Mouse (Mus musculus) ES-E14 (cell line): ENCODE measurements around the gene Lcn8. TPM values are rescaled to one million over a fixed set of nuclear protein-coding genes. Genes with fewer than 3 reads are reported as not detected.

ENCODE experiments used
- DNase-seq: peaks from one replicate; pipeline ENCODE4 v3.0.0-alpha.2; 2013; ENCODE audit warnings: low read depth, low spot score
- H3K27ac ChIP-seq: 2 replicates; pipeline ENCODE4 v1.5.1; 2012; ENCODE audit warnings: low read depth, mild to moderate bottlenecking, low read length, moderate library complexity, mixed read lengths; ENCODE audit not compliant: poor library complexity, insufficient read depth, severe bottlenecking
- H3K36me3 ChIP-seq: 2 replicates; pipeline ENCODE4 v1.6.1; 2012; ENCODE audit warnings: mild to moderate bottlenecking, low read length, moderate library complexity, mixed read lengths; ENCODE audit not compliant: control insufficient read depth, poor library complexity, insufficient read depth, severe bottlenecking
- H3K4me1 ChIP-seq, 2 experiments: fragments of 150-350 bp in 1 of 2; sonication (generic) in 1 of 2; 2 replicates each; pipeline ENCODE4 v1.6.1; 2012; ENCODE audit warnings: low read length in 2 of 2, mild to moderate bottlenecking in 1 of 2, mixed read lengths in 1 of 2; ENCODE audit not compliant: control insufficient read depth in 2 of 2, insufficient read depth in 2 of 2, poor library complexity in 1 of 2
- H3K4me3 ChIP-seq, 2 experiments: fragments of 150-350 bp in 1 of 2; sonication (generic) in 1 of 2; 2 replicates each; pipeline ENCODE4 v1.5.1; 2012; ENCODE audit warnings: low read length in 2 of 2, low read depth in 1 of 2, mild to moderate bottlenecking in 1 of 2, mixed read lengths in 1 of 2; ENCODE audit not compliant: insufficient read depth in 1 of 2, poor library complexity in 1 of 2, severe bottlenecking in 1 of 2
- H3K9ac ChIP-seq: 2 replicates; pipeline ENCODE4 v1.6.1; 2012; ENCODE audit warnings: low read depth, mild to moderate bottlenecking, low read length, mixed read lengths; ENCODE audit not compliant: poor library complexity, insufficient read depth, severe bottlenecking
- H3K9me3 ChIP-seq: fragments of 150-350 bp; sonication (generic); 2 replicates; pipeline ENCODE4 v1.6.1; 2012; ENCODE audit warnings: low read depth, mild to moderate bottlenecking, low read length; ENCODE audit not compliant: control insufficient read depth, insufficient read depth
- CHD2 ChIP-seq: IDR thresholded peaks from 2 replicates; pipeline ENCODE4 v1.6.1; 2014; ENCODE audit warnings: mild to moderate bottlenecking, low read depth, low read length, inconsistent platforms
- HCFC1 ChIP-seq: IDR thresholded peaks from 2 replicates; pipeline ENCODE4 v1.6.1; 2012; ENCODE audit warnings: low read length, inconsistent platforms, borderline replicate concordance; ENCODE audit not compliant: insufficient read depth
- MAFK ChIP-seq: IDR thresholded peaks from 2 replicates; pipeline ENCODE4 v1.6.1; 2014; ENCODE audit warnings: mild to moderate bottlenecking, low read depth, low read length, inconsistent platforms; ENCODE audit not compliant: insufficient read depth
- ZC3H11A ChIP-seq: IDR thresholded peaks from 2 replicates; pipeline ENCODE4 v1.6.1; 2012; ENCODE audit warnings: low read depth, mild to moderate bottlenecking, inconsistent platforms, low read length, borderline replicate concordance
- ZNF384 ChIP-seq: IDR thresholded peaks from 2 replicates; pipeline ENCODE4 v1.6.1; 2012; ENCODE audit warnings: low read depth, low read length, inconsistent platforms
- in situ Hi-C, 2 experiments: fragments of 600-800 bp; cut with MboI; formaldehyde crosslinking; loops; one replicate each; pipeline ENCODE4 v1.15.1; 2025; ENCODE audit warnings: low sequenced_read_pairs in 2 of 2, inconsistent platforms in 1 of 2; ENCODE audit not compliant: unreplicated experiment in 2 of 2
- total RNA-seq: library from RNA; depleted of rRNA; stranded (reverse); fragments of 300-350 nt; gene quantifications from 2 replicates; pipeline ENCODE4 v1.2.3, GENCODE M21; 2012; rRNA removed

The Lcn8 gene
- total RNA-seq, 1 experiment = not detected

- no peak overlapping the region for H3K4me3 ChIP-seq
- no peak overlapping the region for H3K27ac ChIP-seq
- in situ Hi-C loops = no loop called here
- no peak overlapping the region for H3K9ac ChIP-seq
- no peaks in the 10 kb centered on the region for H3K36me3 ChIP-seq
- H3K4me1 ChIP-seq = peaks cover 0 to 7% of the 10 kb centered on the region in 2 experiments; a peak in 1 of 4 replicates
- H3K9me3 ChIP-seq = no peaks in the 10 kb centered on the region
- TF ChIP-seq MAFK (no peak), ZNF384 (no peak), ZC3H11A (no peak), CHD2 (no peak), HCFC1 (no peak)
- DNase-seq = no peak
Measured at GRCm38 (mm10) chr2:25703706-25704105, 50.8 kb downstream of the Lcn8 start.

Other genes starting within 250 kb of the Lcn8 start
- 0.37 TPM in 1 of 2 replicates, not detected in the other for gene Fut7, start 229.9 kb upstream of the Lcn8 start, total RNA-seq
- gene Abca2, start 224.4 kb upstream of the Lcn8 start, total RNA-seq = 12.6 and 21.9 TPM in 2 replicates
- 0.32 and 1.5 TPM in 2 replicates for gene Clic3, start 196.3 kb upstream of the Lcn8 start, total RNA-seq
- 4.8 and 7.2 TPM in 2 replicates for gene Paxx, start 192.0 kb upstream of the Lcn8 start, total RNA-seq
- 0.98 and 1.3 TPM in 2 replicates for gene Ptgds, start 183.1 kb upstream of the Lcn8 start, total RNA-seq
- gene Lcn12, start 159.2 kb upstream of the Lcn8 start, total RNA-seq = not detected in 2 replicates
- gene Fbxw5, start 152.4 kb upstream of the Lcn8 start, total RNA-seq = 24.5 and 33.3 TPM in 2 replicates
- gene C8g, start 151.4 kb upstream of the Lcn8 start, total RNA-seq = 2.1 and 4.7 TPM in 2 replicates
- 7.9 and 9.1 TPM in 2 replicates for gene Traf2, start 106.2 kb upstream of the Lcn8 start, total RNA-seq
- 142 and 179 TPM in 2 replicates for gene Edf1, start 95.3 kb upstream of the Lcn8 start, total RNA-seq
- 4.1 and 9.7 TPM in 2 replicates for gene Mamdc4, start 78.3 kb upstream of the Lcn8 start, total RNA-seq
- gene Phpt1, start 77.9 kb upstream of the Lcn8 start, total RNA-seq = 29.9 and 39.4 TPM in 2 replicates
- gene Ajm1, start 71.4 kb upstream of the Lcn8 start, total RNA-seq = 0.36 and 1.2 TPM in 2 replicates
- gene Rabl6, start 44.6 kb upstream of the Lcn8 start, total RNA-seq = 45.8 and 62.1 TPM in 2 replicates
- 0.04 TPM in 1 of 2 replicates, not detected in the other for gene Ccdc183, start 35.4 kb upstream of the Lcn8 start, total RNA-seq
- 6.7 and 10.9 TPM in 2 replicates for gene Tmem141, start 31.1 kb upstream of the Lcn8 start, total RNA-seq
- not detected in 2 replicates for gene Fcna, start 25.1 kb upstream of the Lcn8 start, total RNA-seq
- gene Lcn5, start 4.8 kb downstream of the Lcn8 start, total RNA-seq = not detected in 2 replicates
- gene Lcn6, start 23.7 kb downstream of the Lcn8 start, total RNA-seq = not detected in 2 replicates
- gene Lcn10, start 29.6 kb downstream of the Lcn8 start, total RNA-seq = not detected in 2 replicates
- gene Obp2a, start 46.9 kb downstream of the Lcn8 start, total RNA-seq = not detected in 2 replicates
- 8.2 and 13.0 TPM in 2 replicates for gene Bmyc, start 53.6 kb downstream of the Lcn8 start, total RNA-seq
- not detected in 2 replicates for gene Obp2b, start 83.9 kb downstream of the Lcn8 start, total RNA-seq
- gene Lcn3, start 112.4 kb downstream of the Lcn8 start, total RNA-seq = not detected in 2 replicates
- gene Lcn11, start 123.9 kb downstream of the Lcn8 start, total RNA-seq = not detected in 2 replicates
- not detected in 2 replicates for gene Gm13539, start 129.1 kb downstream of the Lcn8 start, total RNA-seq
- not detected in 2 replicates for gene Glt6d1, start 162.7 kb downstream of the Lcn8 start, total RNA-seq
- not detected in 2 replicates for gene Lcn9, start 170.0 kb downstream of the Lcn8 start, total RNA-seq
- gene Sohlh1, start 194.1 kb downstream of the Lcn8 start, total RNA-seq = 0.16 and 0.22 TPM in 2 replicates
- 2.0 and 3.0 TPM in 2 replicates for gene Kcnt1, start 210.6 kb downstream of the Lcn8 start, total RNA-seq